Mouse (Mus musculus) myocyte (in vitro differentiated cells): ENCODE data around the gene Samsn1.

Source experiments
- MAX ChIP-seq: IDR thresholded peaks from one replicate; pipeline ENCODE4 v1.6.1; 2011; ENCODE audit warnings: low read depth, mild to moderate bottlenecking, control low read depth
- MYOG ChIP-seq, 3 experiments: IDR thresholded peaks; one replicate each; pipeline ENCODE4 v1.6.1; 2011; ENCODE audit warnings: control low read depth in 2 of 3, low read depth in 2 of 3, mild to moderate bottlenecking in 2 of 3; ENCODE audit not compliant: insufficient read length in 2 of 3, control insufficient read depth in 1 of 3, insufficient read depth in 1 of 3
- POLR2A ChIP-seq: IDR thresholded peaks from one replicate; pipeline ENCODE4 v1.6.1; 2011; ENCODE audit warnings: low read depth, mild to moderate bottlenecking, control low read depth, moderate library complexity; ENCODE audit not compliant: insufficient read length
- POLR2AphosphoS2 ChIP-seq: IDR thresholded peaks from one replicate; pipeline ENCODE4 v1.6.1; 2011; ENCODE audit warnings: low read depth, control low read depth; ENCODE audit not compliant: insufficient read length
- SRF ChIP-seq: IDR thresholded peaks from one replicate; pipeline ENCODE4 v1.6.1; 2011; ENCODE audit warnings: low read depth; ENCODE audit not compliant: control insufficient read depth, insufficient read length
- TCF12 ChIP-seq: IDR thresholded peaks from one replicate; pipeline ENCODE4 v1.6.1; 2011; ENCODE audit warnings: mild to moderate bottlenecking, control low read depth; ENCODE audit not compliant: poor library complexity, insufficient read depth, severe bottlenecking
- USF1 ChIP-seq: IDR thresholded peaks from one replicate; pipeline ENCODE4 v1.6.1; 2011; ENCODE audit warnings: low read depth, mild to moderate bottlenecking, control low read depth, moderate library complexity

GRCm38 (mm10) chr16:75977798-75978197 lies 44.3 kb downstream of the Samsn1 start:
- TF ChIP-seq POLR2AphosphoS2 (no peak), POLR2A (no peak), MYOG (IDR thresholded peaks at IDR 0.05; ENCODE audit: control insufficient read depth in 1 of 3, insufficient read depth in 1 of 3, insufficient read length in 2 of 3, low read depth in 2 of 3) (no peak), TCF12 (no peak), SRF (no peak), MAX (no peak), USF1 (no peak)
